Mouse (Mus musculus) natural killer cell, adult 2 months (primary cell): ENCODE data around the gene Orai3.
"Not testable (repeated sequence)": the region's sequence is repeated elsewhere in the genome, so short reads cannot be mapped to it uniquely, and the experiment has no call there.

ENCODE experiments used
- DNase-seq, 2 experiments: peaks; one replicate each; pipeline ENCODE4 v3.0.0; 2022; ENCODE audit warnings: low spot score in 2 of 2

Orai3 gene

DNA sequence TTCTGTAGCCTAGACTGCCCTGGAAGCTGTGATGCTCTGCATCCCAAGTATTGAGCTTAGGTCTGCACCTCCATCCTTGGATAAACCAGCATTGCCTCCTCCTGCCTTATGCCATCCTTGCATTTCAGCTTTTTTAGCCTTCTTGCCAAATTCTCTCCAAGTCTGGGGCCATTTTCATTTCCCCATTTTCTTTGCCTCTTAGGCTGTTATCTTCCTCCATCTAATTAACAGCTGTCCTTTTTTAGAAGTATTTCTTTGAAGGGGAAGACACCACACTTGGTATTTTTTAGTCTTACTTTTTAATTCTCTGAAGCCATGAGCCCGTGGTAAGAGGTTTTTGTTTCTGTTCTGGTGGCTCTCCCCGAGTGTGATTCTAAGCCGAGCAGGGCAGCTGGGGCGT is 6.0 kb upstream of the Orai3 start:
- DNase-seq = no peak

DNA sequence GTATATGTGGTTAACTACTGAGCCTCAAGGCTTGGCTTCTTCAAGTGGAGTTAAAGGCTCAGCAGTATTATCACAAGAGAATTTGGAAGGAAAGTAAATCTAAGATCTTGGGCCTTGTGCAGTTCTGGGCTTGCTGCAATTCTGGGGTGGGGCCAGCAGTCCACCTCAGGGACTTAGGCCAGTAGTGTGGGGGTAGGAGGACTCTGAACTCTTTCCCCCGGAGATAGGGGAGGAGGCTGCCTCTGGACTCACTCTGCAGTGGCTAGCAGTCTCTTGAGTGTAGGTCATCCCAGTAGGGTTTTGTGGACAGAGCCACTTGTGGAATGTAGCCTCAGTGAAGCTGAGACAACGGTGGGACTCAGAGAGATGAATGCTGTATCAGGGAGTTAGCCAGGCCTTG is 3.9 kb upstream of the Orai3 start:
- no peak for DNase-seq

DNA sequence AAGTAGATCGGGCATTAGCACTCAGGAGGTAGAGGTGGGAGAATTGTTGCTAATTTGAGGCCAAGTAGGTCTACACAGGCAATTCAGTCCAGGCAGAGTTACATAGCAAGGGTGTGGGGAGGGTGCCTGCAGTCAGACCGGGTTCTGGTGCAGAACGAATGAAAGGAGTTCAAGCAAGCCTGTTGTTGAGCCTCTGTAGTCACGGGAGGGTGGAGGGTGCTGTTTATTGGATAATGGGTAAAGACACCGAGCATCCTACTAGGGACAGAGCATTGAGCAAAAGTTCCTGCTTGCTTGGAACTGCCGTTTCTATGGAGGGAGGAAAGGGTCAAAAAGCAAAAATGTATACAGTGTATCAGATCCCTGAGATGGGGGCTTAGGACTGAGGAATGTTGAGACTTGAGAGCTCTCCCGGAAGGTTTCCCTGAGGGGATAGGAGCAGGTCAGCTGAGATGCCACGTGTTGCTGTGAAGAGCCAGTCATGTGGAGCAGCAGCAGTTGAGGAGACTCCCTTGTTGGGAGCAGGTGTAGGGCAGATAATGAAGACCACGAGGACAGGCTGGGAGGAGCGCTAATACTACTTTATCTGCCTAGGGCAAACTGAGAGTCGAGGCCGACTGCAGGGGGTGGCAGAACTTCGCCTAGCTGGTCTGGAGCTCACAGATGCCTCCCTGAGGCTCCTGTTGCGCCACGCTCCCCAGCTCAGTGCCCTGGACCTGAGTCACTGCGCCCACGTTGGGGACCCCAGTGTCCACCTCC is 2.6 kb upstream of the Orai3 start:
- no peak for DNase-seq

DNA sequence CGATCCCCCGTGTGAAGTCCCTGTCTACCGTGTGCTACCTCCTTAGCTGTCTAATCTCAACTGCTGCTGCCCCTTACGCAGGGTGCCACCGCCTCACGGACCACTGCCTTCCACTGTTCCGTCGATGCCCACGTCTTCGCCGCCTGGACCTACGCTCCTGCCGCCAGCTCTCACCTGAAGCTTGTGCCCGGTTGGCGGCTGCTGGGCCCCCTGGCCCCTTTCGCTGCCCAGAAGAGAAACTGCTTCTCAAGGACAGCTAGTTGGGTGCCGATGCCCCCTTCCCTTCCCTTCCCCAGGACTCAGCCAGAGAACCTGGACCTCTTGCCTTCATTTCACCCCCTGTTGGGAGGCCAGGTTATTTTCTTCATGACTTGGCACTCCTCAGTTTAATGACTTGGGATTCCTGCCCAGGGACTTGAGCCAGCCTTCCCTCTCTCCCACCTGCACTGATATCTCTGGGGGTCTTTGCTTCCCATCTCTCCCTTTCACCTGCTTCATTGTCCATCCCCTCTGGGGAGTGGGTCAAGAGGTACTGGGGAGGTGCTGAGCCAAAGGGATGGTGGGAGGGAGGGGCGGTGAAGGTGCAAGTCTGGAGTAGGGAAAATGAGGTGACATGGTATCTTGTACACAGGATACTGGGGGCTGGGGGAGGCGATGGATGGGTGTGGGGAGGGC is 1.8 kb upstream of the Orai3 start:
- no peak for DNase-seq

DNA sequence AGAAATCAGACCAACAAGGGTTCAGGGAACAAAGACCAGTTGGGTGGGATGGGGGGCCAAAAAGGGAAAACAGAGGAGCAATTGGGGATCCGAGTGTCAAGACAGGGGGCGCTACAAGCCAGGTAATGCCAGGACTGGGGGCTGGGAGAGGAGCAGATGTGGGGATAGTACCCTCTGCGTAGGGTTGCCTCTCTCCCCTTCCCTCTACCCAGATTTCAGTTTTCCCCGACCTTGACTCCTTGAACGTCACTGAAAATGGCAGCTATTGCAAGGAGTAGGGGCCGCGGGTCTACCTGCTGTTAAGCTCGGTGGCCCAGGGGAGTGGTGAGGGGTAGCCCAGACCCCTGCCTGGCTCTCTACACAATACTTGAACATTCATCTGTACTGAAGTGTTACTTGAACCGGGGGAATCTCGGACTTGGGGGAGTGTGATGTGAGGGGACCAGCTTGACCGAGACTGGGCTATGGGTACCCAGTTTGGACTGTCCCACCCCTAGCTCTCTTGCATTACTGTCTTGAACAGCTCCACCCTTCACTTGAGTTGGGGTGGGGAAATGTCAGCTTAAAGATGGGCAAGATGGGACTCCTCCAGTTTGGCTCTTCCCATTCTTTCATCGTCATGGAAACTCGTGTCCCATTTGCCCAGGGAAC is 1.1 kb upstream of the Orai3 start:
- DNase-seq = no peak

DNA sequence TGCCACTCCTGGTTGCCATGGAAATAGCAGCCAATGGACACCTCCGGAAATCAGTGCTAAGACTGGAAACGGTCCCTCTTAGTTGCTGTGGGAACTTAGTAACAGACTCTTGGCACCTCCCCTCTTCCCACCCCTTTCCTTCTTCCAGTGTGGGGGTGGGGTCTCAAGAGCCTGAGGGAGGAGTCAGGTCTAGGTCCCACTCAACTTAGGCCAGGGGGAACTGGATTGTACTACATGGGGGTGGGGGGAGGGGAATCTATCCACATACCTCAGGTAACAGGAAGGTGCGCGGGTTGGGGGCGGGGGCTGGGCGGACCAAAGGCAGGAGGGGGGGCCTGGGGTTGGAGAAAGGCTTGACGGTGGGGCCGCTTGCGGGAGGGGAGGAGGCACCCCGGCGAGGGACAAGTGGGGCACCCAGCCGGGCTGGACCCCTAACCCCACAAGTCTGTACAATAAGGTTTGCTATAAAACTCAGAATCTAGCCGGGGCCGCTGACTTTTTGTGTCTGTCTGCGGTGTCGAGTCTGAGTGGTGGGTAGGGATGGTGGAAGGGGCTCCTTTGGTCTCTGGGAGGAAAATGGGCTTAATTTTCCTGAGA is 520 bp upstream of the Orai3 start:
- peak in 1 of 2 experiments; percentile 39 for DNase-seq

DNA sequence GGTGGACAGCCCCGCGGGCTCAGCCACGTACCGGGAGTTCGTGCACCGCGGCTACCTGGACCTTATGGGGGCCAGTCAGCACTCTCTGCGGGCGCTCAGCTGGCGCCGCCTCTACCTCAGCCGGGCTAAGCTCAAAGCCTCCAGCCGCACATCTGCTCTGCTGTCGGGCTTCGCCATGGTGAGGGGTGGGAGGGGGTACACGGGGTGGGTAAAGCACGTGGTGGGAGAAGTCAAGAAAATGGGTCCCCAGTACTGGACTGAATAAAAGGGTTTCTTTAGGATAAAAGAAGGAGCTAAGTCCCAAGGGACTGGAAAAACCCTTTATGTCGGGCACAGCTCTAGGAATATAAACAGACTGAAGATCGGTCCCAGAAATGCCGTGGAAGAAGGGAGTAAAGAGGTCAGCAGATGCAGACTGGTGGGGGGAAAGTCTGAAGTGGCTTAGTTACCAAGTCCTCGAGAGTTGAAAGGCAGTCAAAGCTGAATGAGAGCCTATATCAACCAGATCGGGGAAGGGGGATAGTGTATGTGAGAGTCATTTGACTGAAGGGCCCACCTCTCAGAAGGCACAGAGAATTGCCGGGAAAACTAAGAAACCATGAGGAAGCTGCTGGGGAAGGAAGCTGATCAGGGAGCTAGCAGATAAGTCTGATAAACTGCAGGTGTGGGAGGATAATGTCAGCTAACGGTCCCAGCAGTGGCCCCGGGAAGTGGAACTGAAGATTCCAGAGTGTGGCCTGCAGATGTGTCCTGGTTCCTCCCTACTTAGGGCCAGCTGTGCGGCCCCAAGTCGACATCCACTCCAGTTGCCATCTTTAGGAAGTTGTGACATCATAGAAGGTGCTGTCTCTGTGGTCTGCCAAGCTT is 657 bp downstream of the Orai3 start:
- no peak for DNase-seq

DNA sequence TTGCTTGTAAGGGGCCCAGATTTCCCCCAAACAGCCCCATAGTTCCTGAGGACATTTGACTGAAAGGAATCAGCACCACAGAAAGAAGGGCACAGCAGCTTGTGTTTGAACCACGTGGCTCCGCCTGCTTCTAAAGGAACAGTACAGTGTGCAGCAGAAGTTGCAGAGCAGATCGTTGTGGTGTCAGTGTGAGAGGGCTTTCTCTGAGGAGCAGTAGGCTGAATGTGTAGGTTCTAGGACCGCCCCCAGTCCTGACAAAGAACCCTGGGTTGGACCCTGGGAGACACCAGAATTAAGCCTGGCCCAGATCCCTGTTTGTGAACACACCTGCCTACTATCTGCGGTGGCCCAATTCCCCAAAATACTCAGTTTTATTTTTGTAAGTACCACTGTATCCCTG is 1.6 kb downstream of the Orai3 start:
- DNase-seq = no peak

DNA sequence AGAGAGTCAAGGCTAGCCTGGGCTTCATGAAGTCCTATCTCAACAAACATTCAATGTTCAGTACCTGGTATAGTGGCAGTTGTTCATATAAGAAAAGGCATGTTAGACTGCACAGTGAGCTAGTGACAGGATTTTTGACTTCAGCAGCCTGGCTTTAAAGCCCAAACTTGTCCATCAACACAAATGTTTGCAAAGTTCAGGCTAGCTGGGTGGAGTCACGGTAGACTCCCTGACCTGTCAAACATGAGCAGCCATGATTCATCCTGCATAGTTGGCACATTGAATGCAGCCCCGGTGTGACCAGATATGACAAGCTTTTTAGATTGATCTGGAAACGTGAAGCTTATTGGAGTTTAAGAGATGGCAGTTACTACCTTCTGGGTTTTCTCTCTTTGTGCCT is 2.5 kb downstream of the Orai3 start:
- no peak for DNase-seq

DNA sequence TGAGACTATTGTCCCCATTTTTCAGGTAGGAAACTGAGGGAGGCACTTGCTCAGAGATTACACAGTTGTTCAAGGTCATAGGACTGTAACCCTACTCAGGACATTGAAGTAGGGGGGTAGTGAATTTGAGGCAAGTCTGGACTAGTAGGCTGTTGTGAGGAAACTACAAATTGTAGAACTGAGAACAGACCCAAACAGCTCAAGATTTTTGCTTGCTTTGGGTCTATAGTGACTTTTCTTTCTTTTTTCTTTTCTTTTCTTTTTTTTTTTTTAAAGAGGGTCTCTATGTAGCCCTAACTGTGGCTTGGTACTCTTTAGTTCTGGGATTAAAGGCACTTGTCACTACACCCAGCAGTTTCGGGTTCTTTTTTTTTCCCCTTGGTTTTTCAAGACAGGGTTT is 2.9 kb downstream of the Orai3 start:
- DNase-seq = no peak

DNA sequence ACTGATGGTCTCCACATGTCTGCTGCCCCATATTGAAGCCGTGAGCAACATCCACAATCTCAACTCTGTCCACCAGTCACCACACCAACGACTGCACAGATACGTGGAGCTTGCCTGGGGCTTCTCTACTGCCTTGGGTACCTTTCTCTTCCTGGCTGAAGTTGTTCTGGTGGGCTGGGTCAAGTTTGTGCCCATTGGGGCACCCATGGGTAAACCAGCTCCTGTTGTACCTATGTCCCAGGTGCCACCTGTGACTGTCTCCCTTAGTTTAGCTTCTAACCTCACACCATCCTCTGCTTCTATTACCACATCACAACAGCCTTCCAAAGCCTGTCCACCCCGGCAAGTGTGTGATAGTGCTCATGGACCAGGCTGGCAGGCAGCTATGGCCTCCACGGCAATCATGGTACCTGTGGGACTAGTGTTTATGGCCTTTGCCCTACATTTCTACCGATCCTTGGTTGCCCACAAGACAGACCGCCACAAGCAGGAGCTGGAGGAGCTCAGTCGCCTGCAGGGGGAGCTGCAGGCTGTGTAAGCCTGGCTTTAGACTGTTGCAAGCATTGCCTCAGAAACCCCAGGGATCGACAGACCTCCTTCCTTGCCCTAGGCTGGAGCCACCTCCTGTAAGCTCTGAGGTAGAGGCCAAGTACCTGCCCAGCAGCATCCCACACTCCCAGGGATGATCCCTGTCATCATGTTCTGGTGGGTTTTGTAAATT is 4.2 kb downstream of the Orai3 start:
- DNase-seq = peak; percentile 62 to 72

DNA sequence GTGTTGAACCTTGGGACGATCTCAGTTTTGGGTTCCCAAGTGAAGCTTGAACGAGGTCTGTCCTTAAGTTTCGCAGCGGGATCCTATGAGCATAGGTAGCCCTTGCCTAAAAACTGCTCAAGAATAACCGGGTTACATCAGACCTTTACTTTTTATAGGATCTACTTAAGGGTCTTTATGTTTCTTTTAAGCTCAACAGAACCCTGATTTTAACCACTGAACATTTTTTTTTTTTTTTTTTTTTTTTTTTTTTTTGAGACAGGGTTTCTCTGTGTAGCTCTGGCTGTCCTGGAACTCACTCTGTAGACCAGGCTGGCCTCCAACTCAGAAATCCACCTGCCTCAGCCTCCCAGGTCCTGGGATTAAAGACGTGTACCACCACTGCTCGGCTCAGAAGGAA is 6.2 kb downstream of the Orai3 start:
- not testable (repeated sequence) for DNase-seq

DNA sequence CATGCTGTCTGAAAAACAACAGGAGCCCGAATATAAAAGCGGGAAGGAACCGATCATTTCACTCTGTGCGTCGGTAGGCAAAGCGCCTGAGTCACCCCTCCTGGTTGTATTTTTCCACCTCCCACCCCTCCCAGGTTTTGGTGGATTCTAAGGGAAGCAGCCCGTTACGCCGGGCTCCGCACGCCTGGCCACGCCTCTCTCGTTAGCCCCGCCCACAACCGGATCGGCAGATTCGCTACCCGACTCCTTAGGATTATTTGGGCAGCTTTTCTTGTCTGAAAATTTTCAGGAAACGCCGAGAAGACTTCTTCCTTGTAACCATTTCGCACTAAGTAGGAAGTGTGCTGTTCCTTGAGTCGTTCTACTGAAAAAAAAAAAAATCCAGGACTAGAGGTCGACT is 6.8 kb downstream of the Orai3 start, which contains the start of gene Setd1a:
Gene Setd1a (plus strand): TSS at position 245 of the 400 bp plus-strand sequence.
- DNase-seq = peak; percentile 73 to 78

DNA sequence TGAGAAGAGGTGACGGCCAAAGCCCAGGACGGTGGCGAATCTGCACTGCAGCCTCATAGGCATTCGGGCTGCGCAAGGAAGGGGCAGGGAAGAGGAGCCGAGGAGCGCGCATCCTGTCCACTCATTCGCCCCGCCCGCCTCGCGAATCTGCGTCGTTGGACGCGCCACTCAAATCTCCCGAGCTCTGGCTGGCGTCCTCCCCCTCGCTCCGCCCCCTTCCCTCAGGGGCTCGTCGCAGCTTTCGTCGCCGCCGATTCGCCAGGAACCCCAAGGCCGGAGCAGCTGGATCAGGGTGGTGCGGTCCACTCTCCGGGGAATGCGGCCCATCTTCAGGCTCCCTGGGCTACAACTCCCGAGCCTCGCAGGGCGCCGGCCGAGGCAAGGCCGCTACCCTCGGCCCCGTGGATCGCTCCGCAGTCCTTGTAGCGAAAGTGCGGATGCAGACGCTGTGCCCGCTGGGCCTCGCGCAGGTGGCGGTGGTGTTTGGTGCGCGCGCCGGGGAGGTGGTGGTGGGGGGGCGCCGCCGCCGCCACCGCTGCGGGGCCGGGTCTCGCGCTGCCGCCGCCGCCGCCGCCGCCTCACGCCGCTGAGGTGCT is 7.4 kb downstream of the Orai3 start:
- peak; percentile 96 to 97 for DNase-seq

DNA sequence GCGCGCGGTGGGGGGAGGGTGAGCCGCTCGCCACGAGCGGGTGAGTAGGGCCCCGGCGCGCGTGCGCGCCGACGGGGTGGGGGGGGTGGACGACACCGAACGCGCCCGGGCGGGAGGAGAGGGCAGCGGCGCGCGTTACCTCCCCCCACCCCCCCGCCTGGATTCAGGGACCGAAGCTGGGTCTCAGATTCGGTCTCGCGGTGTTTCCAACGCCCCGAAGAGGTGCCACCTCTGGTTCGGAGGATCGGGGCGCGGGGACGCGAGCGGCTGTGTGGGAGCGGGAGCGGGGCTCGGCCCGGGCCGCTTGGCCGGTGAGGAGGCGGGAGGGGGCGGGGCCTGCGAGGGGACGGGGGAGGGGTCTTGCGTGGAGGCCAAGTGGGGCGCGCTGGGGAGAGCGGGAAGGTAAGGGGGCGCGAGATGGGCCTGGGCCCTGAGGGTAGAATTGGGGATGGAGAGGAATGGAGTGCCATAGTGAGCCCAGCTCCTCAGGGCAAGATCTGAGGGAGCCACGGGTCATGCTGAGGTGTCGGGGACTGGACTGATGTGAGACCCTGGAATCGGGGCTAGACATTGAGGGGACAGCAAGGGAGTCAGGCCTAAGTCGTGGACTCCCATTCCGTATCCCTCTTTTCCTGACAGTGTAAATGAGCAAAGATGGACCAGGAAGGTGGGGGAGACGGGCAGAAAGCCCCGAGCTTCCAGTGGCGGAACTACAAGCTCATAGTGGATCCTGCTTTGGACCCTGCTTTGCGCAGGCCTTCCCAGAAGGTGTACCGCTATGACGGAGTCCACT is 8.1 kb downstream of the Orai3 start:
- DNase-seq = no peak

DNA sequence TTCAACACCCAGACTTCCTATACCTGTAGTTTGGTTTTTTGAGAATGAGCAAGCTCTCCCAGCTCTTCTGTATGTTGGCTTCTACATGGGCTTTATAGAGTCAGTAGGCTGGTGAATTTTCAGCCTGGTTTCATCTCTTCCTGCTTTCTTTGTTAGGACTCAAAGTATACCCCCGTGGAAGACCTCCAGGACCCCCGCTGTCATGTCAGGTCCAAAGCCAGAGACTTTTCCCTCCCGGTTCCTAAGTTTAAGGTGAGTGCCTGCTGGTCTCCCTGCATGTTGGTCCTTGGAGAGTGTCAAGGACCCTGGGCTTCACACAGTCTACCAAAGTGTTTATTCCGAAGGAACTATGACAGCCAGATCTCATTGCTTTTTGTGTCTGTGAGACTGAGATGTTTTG is 8.7 kb downstream of the Orai3 start:
- no peak for DNase-seq

DNA sequence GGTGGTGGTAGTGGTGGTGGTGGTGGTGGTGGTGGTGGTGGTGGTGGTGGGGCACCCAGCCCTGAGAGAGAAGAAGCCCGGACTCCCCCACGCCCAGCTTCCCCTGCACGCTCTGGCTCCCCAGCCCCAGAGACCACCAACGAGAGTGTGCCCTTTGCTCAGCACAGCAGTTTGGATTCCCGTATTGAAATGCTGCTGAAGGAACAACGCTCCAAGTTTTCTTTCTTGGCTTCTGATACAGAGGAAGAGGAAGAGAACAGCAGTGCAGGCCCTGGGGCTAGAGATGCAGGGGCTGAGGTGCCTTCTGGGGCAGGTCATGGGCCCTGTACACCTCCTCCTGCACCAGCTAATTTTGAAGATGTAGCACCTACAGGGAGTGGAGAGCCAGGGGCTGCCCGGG is 15.7 kb downstream of the Orai3 start, which contains the start of gene Gm49388:
Gene Gm49388 (plus strand): TSS at position 301 of the 400 bp plus-strand sequence.
- DNase-seq = no peak

DNA sequence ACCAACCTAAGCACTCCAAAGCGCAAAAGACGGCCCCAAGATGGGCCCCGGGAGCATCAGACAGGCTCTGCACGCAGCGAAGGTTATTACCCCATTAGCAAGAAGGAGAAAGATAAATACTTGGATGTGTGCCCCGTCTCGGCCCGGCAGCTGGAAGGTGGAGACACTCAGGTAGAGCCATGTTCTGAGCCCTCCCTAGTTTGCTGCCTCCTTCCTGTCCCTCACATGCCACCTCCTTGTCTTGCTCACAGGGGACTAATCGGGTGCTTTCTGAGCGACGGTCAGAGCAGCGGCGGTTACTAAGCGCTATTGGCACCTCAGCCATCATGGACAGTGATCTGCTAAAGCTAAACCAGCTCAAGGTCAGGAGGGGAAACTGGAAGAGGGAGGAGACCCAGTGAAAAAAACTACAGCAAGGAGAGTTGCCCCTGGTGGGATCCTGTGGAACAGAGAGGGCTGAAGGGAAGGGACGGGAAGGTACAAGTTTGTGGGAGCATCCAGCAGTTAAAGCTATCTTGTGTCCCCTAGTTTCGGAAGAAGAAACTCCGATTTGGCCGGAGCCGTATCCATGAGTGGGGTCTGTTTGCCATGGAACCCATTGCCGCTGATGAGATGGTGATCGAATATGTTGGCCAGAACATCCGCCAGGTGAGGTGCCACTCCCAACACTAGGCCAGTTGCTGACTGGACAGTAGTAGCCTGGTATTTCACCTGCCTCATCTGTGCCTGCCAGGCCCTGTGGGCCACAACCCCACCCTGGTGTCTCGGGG is 27.6 kb downstream of the Orai3 start:
- DNase-seq = no peak

DNA sequence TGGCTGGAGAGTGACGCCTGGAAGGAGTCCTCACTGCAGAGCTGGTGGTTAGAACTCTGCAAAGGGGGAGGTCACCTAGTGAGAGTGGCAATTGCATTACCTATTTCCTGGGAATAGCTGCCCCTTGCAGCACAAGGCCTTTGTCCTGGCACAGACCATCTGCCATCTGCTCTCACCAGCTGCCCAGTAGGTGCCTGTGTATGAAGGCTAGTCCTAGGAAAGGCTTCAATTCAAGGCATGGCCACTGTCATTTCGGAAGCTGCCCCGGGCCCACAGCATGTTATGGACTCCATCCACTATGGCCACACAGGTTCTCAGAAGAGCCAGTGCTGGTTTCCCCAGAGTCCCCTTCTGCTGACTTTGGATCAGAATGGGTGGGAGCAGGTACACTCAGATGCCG is 29.0 kb downstream of the Orai3 start:
- DNase-seq = no peak
